22 mouse cellular contexts compared by ENCODE assay signal in genomic region chr12:75511520-75511919, GRCm38 (mm10).
"Had no signal": no experiment of that assay in that cellular context is flagged by ENCODE, and none has a peak within 500 bp of the region (broad histone marks: within the 10 kb centered on the region; RNA-seq: fewer than 3 reads in every experiment).

No protein-coding gene starts in this region.

- H3K4me1 ChIP-seq: midbrain, embryonic 13.5 days; stomach, embryonic 15.5 days had no signal

- H3K9me3 ChIP-seq: limb, embryonic 12.5 days; limb, embryonic 15.5 days; megakaryocyte, embryonic 14.5 days; midbrain, embryonic 10.5 days; midbrain, embryonic 13.5 days; neural tube, embryonic 13.5 days; stomach, embryonic 15.5 days had no signal

- ATAC-seq: liver, postnatal 0 days; lung, postnatal 0 days; midbrain, embryonic 13.5 days; midbrain, embryonic 16.5 days had no signal

- H3K4me3 ChIP-seq: limb, embryonic 12.5 days; limb, embryonic 15.5 days; megakaryocyte, embryonic 14.5 days; midbrain, embryonic 10.5 days; midbrain, embryonic 13.5 days; myocyte; neural tube, embryonic 13.5 days; stomach, embryonic 15.5 days had no signal

- H3K9ac ChIP-seq: limb, embryonic 12.5 days; limb, embryonic 15.5 days; liver, embryonic 14.5 days; liver, postnatal 0 days; lung, embryonic 14.5 days; midbrain, embryonic 13.5 days; neural tube, embryonic 13.5 days; stomach, embryonic 15.5 days had no signal

- H3K27ac ChIP-seq: limb, embryonic 12.5 days; limb, embryonic 15.5 days; liver, embryonic 14.5 days; midbrain, embryonic 10.5 days; midbrain, embryonic 13.5 days; neural tube, embryonic 13.5 days; stomach, embryonic 15.5 days had no signal

- H3K36me3 ChIP-seq: midbrain, embryonic 13.5 days had no signal

- DNase-seq: kidney, adult 9 months; kidney, postnatal 14 days; kidney, postnatal 4 days; left cerebral cortex, postnatal 4 days; liver, postnatal 0 days; lung, embryonic 14.5 days; retina, postnatal 1 day; right cerebral cortex, postnatal 14 days; spleen, adult 18-20 months; thymus, postnatal 25 days had no signal

- H3K27me3 ChIP-seq: limb, embryonic 12.5 days; limb, embryonic 15.5 days; megakaryocyte, embryonic 14.5 days; midbrain, embryonic 13.5 days; neural tube, embryonic 13.5 days; stomach, embryonic 15.5 days had no signal

- H3K4me2 ChIP-seq: limb, embryonic 12.5 days; limb, embryonic 15.5 days; liver, embryonic 11.5 days; lung, embryonic 14.5 days; midbrain, embryonic 13.5 days; neural tube, embryonic 13.5 days; stomach, embryonic 15.5 days had no signal
